Mouse (Mus musculus) liver (tissue): ENCODE data around the gene Mblac2.
A peak's percentile ranks its signal among the peaks of the same experiment; 100 is the strongest.

ENCODE experiments used
- DNase-seq: peaks from one replicate; pipeline ENCODE4 v3.0.0-alpha.2; 2020; ENCODE audit warnings: mixed read lengths

Mblac2 gene

GRCm38 (mm10) chr13:81740898-81741297 is 29.8 kb downstream of the Mblac2 start:
- peak; percentile 55 for DNase-seq

GRCm38 (mm10) chr13:81743391-81744091 is 32.4 kb downstream of the Mblac2 start:
- DNase-seq = peak; percentile 27

- DNase-seq = no peak
These were observed 32.9 kb downstream of the Mblac2 start for GRCm38 (mm10) chr13:81744092-81744396.

DNA sequence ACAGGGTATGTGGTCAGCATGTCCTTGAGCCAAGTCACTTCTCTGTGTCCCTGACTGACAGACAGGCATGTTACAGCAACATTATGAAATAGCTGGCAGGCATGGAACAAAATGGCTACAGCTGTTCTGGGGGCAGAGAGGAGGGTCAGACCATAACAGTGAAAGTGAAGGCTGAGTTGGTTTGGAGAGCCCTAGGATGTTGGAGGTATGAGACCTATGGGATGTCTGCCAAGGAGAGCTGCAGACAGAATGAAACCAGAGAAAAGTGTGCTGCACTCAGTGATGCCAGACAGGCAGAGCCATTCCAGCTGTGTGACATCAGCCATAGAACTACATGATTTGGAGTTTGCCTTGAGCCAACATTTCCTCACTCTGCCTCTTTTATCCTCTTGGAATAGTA is 43.7 kb downstream of the Mblac2 start:
- no peak for DNase-seq

- no peak for DNase-seq
These were observed 44.2 kb downstream of the Mblac2 start for GRCm38 (mm10) chr13:81755324-81755723.

GRCm38 (mm10) chr13:81757058-81757660 is 46.0 kb downstream of the Mblac2 start:
- DNase-seq = no peak

- DNase-seq = peak; percentile 60
These were observed 49.2 kb downstream of the Mblac2 start for GRCm38 (mm10) chr13:81760379-81760778.

GRCm38 (mm10) chr13:81761566-81762186 is 50.5 kb downstream of the Mblac2 start:
- DNase-seq = no peak

GRCm38 (mm10) chr13:81764173-81764572 is 53.0 kb downstream of the Mblac2 start:
- no peak for DNase-seq

GRCm38 (mm10) chr13:81767038-81767659 is 56.0 kb downstream of the Mblac2 start:
- peak; percentile 71 for DNase-seq

DNA sequence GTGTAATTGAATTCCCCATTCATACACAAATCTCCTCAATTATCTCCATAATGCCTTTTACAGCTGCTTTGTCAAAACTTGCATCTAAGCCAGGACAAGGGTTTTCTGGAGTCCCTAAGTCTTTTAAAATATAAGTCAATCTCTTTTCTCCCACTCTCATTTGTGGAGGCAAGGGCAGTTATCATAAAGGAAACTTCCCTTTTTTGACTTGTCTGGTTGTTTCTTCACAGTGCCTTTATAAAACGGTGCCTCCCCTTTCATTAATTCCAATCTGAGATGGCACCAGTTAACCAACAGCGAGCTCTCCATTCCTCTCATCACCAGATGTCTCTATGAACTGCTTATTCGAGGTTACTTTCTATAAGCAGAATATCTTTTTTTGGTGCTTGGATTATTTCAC is 65.1 kb downstream of the Mblac2 start:
- DNase-seq = no peak

GRCm38 (mm10) chr13:81782475-81782874 is 71.3 kb downstream of the Mblac2 start:
- no peak for DNase-seq

DNA sequence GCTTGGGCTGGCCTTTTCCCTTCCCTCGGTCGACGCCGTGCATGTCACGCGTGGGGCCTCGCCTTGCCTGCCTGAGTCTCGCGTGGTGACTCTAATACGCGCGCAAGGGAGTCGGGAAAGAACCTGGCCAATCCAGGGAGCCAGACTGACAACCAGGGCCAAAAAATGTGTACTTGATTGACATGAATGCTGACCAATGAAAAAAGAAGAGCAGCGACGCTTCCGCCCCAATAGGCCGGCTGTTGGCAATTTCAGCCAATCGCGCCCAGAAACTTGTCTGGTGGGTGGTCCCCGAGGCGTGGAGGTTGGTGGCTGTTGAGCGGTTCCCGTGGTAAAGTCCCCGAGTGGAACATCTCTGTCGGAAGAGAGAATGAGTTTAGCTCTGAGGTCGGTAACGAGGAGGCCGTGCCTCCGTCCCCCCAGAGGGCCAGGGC is 71.8 kb downstream of the Mblac2 start, which contains the start of gene Cetn3:
TSS of gene Cetn3 (plus strand) at position 107 of the 434 bp plus-strand sequence.
- peak; percentile 93 for DNase-seq

DNA sequence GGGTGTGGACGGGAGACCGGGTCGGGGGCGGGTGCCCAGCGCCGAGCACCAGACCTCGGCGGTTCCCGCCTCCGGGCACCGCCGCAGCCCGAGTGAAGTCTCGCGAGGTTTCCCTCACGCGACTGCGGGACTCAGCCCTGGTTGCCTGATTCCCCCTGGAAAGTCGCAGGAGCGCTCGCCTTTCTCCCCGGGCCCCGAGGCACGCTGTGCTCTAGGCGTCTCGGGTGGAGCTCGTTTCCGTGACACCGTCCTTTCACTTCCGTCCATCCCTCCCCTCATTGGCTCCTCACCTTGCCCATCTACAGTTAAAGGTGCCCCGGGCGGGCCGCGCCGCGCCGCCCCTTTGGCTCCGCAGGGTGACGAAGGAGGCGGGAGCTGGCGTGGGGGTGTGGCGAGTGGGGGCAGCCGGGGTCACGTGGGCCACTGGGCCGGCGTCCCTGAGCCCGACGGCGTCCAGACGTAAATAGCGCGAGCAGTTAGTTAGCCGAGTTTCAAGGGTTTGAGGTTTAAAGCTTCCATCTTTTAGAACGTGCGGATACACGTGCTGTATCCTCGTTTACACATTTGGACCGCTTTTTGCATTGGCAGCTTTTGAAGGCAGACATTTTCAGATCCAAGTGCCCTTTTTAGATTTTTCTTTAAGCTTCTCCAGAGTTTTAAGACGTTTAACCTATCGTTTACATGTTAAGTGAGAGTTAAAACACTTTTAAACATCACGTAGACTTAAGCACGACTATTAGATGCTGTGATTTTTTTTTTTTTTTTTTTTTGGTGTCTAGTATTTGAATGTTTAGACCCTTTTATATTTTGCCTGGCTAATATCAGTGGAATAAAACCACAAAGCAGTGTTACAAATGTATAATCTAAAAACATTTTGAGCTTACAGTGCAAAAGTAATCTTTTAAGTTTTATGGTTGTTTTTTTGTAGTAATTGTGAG is 72.5 kb downstream of the Mblac2 start:
- peak; percentile 99 for DNase-seq

DNA sequence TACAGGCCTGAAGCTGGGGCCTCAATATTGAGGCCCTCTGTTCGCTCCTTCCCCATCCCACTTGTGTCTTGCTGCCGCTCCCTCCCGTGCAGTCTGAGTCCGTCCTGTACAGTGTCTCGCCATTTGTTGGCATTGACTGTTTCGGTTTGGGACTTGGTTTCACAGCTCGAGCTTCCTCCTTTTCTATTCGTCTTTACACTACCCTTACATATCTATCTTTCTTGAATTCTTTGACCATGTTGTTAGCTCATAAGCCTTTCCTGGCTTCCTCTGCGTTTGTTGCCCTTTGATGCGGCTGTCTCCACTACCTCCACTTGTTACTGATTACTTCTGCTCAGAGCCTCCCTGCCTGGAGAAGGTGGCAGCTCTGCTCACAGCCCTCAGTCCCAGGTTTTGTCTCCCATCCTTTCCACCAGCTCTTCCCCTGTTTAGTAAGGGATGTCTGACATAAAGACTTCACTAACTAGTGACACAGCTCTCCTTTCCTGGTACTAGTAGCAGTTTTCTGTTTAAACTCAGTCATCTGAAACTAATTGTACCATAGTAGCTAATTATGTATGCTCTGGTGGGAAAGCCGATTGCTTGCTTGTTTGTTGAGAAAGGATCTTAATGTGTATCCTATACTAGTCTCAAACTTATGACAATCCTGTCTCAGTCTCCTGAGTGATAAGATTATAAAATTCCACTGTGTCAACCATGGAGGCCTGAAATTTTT is 74.8 kb downstream of the Mblac2 start:
- DNase-seq = no peak

DNA sequence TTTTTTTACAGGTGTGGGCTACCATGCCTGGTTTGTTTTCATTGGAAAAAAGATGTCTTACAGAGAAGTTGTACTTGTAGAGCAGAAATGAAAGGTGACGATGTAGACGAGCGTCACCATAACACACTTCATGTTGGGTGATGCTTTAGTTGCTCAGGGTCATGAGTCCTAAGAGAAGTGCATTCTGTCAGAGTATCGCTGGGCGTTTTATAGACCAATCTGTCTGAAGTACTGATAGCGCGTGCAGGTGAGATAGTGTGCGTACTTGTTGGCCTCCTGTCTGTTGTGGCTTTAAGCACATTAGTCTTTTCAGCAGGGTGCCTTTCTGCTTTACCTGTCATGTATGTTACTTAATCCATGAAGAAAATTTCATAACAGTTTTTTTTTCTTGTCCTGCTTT is 79.0 kb downstream of the Mblac2 start:
- no peak for DNase-seq

DNA sequence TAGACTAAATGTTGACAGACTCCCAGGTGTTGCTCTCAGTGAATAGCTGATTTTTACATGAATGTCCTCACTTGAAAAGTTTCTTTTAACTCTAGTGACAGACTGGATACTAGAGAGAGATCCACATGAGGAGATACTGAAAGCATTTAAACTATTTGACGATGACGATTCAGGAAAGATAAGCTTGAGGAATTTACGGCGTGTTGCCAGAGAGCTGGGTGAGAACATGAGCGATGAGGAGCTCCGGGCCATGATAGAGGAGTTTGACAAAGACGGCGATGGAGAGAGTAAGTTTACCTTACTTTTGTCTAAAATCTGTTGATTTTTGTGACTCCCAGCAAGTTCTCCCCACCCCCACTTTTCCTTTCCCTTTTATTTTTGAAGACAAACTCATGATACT is 80.7 kb downstream of the Mblac2 start:
- no peak for DNase-seq

GRCm38 (mm10) chr13:81793850-81794249 is 82.7 kb downstream of the Mblac2 start:
- DNase-seq = no peak

DNA sequence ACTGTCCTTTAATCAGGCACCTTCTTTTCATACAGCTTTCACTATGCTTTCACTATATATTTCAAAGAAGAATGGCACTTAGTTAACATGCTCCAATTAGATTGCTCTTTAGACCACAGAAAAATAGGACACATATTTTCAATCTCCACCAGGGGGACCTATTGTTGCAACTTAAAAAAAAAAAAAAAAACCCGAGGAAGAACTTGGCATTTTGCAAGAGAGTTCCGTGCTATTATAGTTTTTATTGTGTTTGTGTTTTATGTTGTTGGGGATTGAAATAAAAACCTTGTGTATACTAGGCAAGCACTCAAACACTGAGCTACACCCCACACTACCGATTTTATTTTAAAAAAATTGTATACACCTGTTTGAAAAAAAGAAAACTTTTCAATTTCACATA is 90.0 kb downstream of the Mblac2 start:
- DNase-seq = no peak
